Mouse (Mus musculus): ENCODE data around the gene Fancd2. TPM values are rescaled to one million over a fixed set of nuclear protein-coding genes. Genes with fewer than 3 reads are reported as not detected.

The Fancd2 gene
- polyA plus RNA-seq, 1 experiment, result 4.3 TPM

Other genes with a start within 250 kb of the Fancd2 start
- 70.1 and 97.8 TPM in 2 replicates for gene Cpne9, start 249.4 kb upstream of the Fancd2 start, polyA plus RNA-seq (2012; rRNA removed)
- gene Brpf1, start 224.5 kb upstream of the Fancd2 start, polyA plus RNA-seq (2012; rRNA removed), result 24.8 and 27.3 TPM in 2 replicates
- 10.4 and 11.8 TPM in 2 replicates for gene Ogg1, start 204.7 kb upstream of the Fancd2 start, polyA plus RNA-seq (2012; rRNA removed)
- gene Camk1, start 187.7 kb upstream of the Fancd2 start, polyA plus RNA-seq (2012; rRNA removed), result 151 and 173 TPM in 2 replicates
- 54.4 and 61.7 TPM in 2 replicates for gene Tada3, start 153.8 kb upstream of the Fancd2 start, polyA plus RNA-seq (2012; rRNA removed)
- gene Arpc4, start 153.6 kb upstream of the Fancd2 start, polyA plus RNA-seq (2012; rRNA removed), result 157 and 168 TPM in 2 replicates
- gene Ttll3, start 142.4 kb upstream of the Fancd2 start, polyA plus RNA-seq (2012; rRNA removed), result 22.1 and 22.6 TPM in 2 replicates
- gene Rpusd3, start 112.3 kb upstream of the Fancd2 start, polyA plus RNA-seq (2012; rRNA removed), result 30.1 and 37.7 TPM in 2 replicates
- 0.18 and 0.29 TPM in 2 replicates for gene Cidec, start 95.9 kb upstream of the Fancd2 start, polyA plus RNA-seq (2012; rRNA removed)
- gene Jagn1, start 89.1 kb upstream of the Fancd2 start, polyA plus RNA-seq (2012; rRNA removed), result 52.3 and 55.4 TPM in 2 replicates
- 0.27 and 0.36 TPM in 2 replicates for gene Il17re, start 73.2 kb upstream of the Fancd2 start, polyA plus RNA-seq (2012; rRNA removed)
- gene Il17rc, start 60.3 kb upstream of the Fancd2 start, polyA plus RNA-seq (2012; rRNA removed), result 6.6 and 7.4 TPM in 2 replicates
- gene Creld1, start 48.4 kb upstream of the Fancd2 start, polyA plus RNA-seq (2012; rRNA removed), result 64.3 and 65.2 TPM in 2 replicates
- gene Prrt3, start 29.8 kb upstream of the Fancd2 start, polyA plus RNA-seq (2012; rRNA removed), result 30.2 and 31.0 TPM in 2 replicates
- gene Emc3, start within 50 bp of the Fancd2 start, polyA plus RNA-seq (2012; rRNA removed), result 82.0 and 83.3 TPM in 2 replicates
- gene Fancd2os, start 69.0 kb downstream of the Fancd2 start, polyA plus RNA-seq (2012; rRNA removed), result 0.18 TPM in 1 of 2 replicates, not detected in the other
- 371 and 428 TPM in 2 replicates for gene Brk1, start 73.1 kb downstream of the Fancd2 start, polyA plus RNA-seq (2012; rRNA removed)
- 49.0 and 51.4 TPM in 2 replicates for gene Vhl, start 92.3 kb downstream of the Fancd2 start, polyA plus RNA-seq (2012; rRNA removed)
- gene Irak2, start 106.8 kb downstream of the Fancd2 start, polyA plus RNA-seq (2012; rRNA removed), result 31.3 and 34.9 TPM in 2 replicates
- 29.3 and 29.9 TPM in 2 replicates for gene Tatdn2, start 165.4 kb downstream of the Fancd2 start, polyA plus RNA-seq (2012; rRNA removed)
- 0.23 and 0.30 TPM in 2 replicates for gene Ghrl, start 188.2 kb downstream of the Fancd2 start, polyA plus RNA-seq (2012; rRNA removed)
- 93.8 and 111 TPM in 2 replicates for gene Sec13, start 209.1 kb downstream of the Fancd2 start, polyA plus RNA-seq (2012; rRNA removed)